Mouse (Mus musculus) liver, adult 2 months (tissue): ENCODE results near the gene Gm20696.

ENCODE experiments used
- CTCF ChIP-seq: fragments of 200-500 bp; IDR thresholded peaks from 2 replicates; pipeline ENCODE4 v1.5.1; 2011; ENCODE audit warnings: low read depth, low read length, control low read depth
- POLR2A ChIP-seq: fragments of 200-500 bp; IDR thresholded peaks from 2 replicates; pipeline ENCODE4 v1.6.1; 2011; ENCODE audit warnings: low read length, control low read depth; ENCODE audit not compliant: insufficient read depth; ENCODE audit errors: extremely low read depth

- TF ChIP-seq CTCF, result no peak
- no peak for TF ChIP-seq POLR2A
These were observed 326.4 kb downstream of the Gm20696 start for GRCm38 (mm10) chr6:99339986-99340721.
